Mouse (Mus musculus): ENCODE data around the gene Ap3d1. TPM values are rescaled to one million over a fixed set of nuclear protein-coding genes. Genes with fewer than 3 reads are reported as not detected.
A peak's percentile ranks its signal among the peaks of the same experiment; 100 is the strongest.

The Ap3d1 gene
- polyA plus RNA-seq, 1 experiment from 2014 or later = 71.4 TPM

DNA sequence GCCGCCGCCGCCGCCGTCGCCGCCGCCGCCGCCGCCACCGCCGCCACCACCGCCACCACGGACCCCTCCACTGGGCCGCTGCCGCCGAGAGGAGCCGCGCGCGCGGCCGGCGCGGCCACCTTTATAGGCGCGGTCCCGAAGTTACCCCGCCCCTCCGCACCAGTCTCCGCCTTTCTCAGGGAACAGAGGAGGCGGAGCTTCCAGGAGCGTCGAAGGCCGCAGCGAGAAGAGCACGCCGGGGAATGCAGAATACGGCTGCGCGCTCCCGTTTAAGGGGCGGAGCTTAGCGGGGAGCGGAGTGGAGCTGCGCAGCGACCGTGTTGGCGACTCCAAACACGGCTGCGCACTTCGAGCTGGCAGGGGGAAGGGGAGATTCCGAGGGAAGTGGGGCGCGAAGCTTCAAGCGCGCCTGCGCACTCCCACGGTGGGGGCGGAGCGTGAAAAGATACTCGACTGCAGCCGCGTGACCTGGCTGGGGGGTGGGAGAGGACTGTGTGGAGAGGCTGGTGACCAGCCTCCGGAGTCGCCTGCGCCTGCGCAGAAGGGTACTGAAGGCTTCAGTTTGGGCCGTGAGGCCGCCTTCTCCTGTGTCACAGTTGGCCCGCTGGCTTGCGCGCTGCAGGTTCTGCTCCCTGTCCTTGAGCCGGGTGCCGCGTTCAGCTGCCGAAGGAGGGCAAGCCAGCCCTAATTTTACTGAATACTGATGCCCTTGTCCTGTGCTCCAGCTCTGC, 65.7 kb downstream of the Ap3d1 start:
- ATAC-seq = peak; percentile 93
- Histone ChIP-seq H3K9me3 (no peaks in the 10 kb centered on the region), H3K27me3 (replicated peaks) (no peaks in the 10 kb centered on the region), H3K36me3 (peaks cover 9% of the 10 kb centered on the region), H3K4me2 (replicated peaks) (peak overlapping the region; percentile 85), H3K4me3 (replicated peaks) (peak overlapping the region; percentile 92), H3K4me1 (replicated peaks) (peaks cover 55% of the 10 kb centered on the region), H3K9ac (peak overlapping the region; percentile 96), H3K27ac (peak overlapping the region; percentile 97)
- under 1% methylated on average over 77 of the region's 78 CpGs for WGBS

DNA sequence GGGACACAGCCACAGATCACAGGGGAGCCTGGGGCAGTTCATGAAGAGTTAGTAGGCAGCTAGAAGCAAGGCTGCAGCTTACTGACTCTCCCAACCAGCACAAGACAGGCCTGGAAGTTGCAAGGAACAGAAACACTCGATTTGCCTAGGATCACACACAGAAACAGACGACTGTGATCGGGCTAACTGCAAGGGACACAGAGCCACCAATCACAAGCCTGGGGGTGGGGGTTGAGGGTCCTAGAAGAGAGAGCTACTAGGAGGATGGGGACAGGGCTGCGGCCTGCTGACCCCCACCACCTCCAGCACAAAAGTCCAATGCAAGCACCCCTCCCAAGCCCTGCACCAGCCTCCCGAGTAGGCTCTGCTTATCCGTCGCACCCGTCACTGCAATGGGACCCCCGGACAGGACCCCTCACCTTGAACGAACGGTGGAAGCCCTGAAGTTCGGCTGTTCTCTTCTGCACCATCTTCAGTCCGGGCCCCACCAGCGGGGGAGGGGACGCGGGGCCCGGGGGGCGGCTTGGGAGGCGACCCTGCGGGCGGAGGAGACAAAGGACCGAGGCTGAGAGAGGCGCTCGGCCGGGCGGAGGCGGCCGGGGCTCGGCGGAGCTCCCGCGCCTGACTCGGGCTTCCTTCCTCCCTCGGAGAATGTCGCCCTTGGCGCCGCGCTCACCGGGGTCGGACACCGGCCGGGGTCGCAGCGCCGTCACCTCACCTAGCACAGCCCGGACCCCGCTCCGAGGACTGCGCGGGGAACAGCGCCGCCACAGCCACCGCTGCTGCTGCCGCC, 66.5 kb downstream of the Ap3d1 start:
- Histone ChIP-seq H3K9me3 (no peaks in the 10 kb centered on the region), H3K9ac (peak overlapping the region; percentile 96), H3K4me1 (replicated peaks) (peaks cover 55% of the 10 kb centered on the region), H3K4me2 (replicated peaks) (peak overlapping the region; percentile 85), H3K36me3 (peaks cover 15% of the 10 kb centered on the region), H3K4me3 (replicated peaks) (peak overlapping the region; percentile 92), H3K27ac (peak overlapping the region; percentile 80), H3K27me3 (replicated peaks) (no peaks in the 10 kb centered on the region)
- under 1% methylated on average over 50 of the region's 54 CpGs for WGBS
- ATAC-seq = peak; percentile 7

DNA sequence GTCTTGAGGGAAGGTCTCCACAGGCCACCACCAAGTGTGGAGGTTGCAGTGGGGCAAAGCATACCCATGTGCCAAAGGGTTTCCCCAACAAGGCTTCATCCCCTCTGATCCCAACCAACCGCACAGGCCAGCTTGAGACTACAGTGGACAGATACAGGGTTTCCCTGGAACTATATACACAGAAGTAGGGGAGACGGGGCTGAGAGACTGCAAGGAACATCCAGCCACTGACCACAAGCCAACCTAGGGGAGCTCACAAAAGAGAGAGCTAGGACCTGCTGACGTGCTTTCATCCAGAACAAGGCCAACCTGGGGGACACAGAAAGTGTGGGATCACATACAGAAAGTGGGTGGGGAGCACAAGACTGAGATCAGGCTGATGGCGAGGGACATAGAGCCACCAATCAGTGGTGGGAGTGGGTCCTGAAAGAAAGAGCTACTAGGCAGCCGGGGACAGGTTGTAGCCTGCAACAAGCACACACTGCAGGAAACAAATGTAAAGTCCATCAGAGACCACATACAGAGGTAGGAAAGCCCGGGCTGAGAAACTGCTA, 67.1 kb downstream of the Ap3d1 start:
- Histone ChIP-seq H3K4me2 (replicated peaks) (peak overlapping the region; percentile 85), H3K4me1 (replicated peaks) (peaks cover 55% of the 10 kb centered on the region), H3K9me3 (no peaks in the 10 kb centered on the region), H3K9ac (peak overlapping the region; percentile 96), H3K4me3 (replicated peaks) (peak overlapping the region; percentile 92), H3K27ac (peak overlapping the region; percentile 80), H3K36me3 (peaks cover 21% of the 10 kb centered on the region), H3K27me3 (replicated peaks) (no peaks in the 10 kb centered on the region)
- WGBS = 12% methylated on average over 6 of the region's 6 CpGs
- ATAC-seq = no peak

DNA sequence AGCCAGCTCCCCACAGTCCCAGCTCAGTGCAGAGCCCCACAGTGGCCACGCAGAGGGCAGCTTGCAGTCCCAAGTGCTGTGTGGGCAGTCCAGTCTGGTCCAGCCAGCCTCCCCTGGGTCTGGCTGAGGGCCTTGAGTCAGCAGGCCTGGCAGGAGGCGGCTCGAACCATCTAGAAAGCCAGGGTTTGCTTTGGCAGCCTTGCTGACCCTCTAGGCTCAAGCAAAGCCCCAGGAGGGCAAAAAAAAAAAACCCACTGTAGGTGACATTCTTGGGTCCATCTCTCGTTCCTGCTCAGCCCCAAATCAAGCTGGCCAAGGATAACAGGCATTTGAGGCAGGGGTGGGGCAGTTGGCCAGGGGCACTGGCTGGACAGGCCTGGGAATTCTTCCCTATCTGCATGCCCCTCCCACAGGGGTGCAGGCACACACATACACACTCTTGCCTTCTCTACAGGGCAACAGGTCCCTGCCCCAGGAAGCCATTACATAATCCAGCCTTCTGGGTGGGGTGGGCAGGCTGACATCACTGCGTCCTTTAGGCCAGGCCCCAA, 67.8 kb downstream of the Ap3d1 start:
- Histone ChIP-seq H3K9ac (peak overlapping the region; percentile 96), H3K36me3 (peaks cover 28% of the 10 kb centered on the region), H3K4me2 (replicated peaks) (peak overlapping the region; percentile 85), H3K27ac (peak overlapping the region; percentile 34; the same call in 1 of the 2 replicates), H3K4me1 (replicated peaks) (peaks cover 53% of the 10 kb centered on the region), H3K4me3 (replicated peaks) (peak overlapping the region; percentile 92), H3K27me3 (replicated peaks) (no peaks in the 10 kb centered on the region), H3K9me3 (no peaks in the 10 kb centered on the region)
- no peak for ATAC-seq
- WGBS = 52% methylated on average over 5 of the region's 5 CpGs

DNA sequence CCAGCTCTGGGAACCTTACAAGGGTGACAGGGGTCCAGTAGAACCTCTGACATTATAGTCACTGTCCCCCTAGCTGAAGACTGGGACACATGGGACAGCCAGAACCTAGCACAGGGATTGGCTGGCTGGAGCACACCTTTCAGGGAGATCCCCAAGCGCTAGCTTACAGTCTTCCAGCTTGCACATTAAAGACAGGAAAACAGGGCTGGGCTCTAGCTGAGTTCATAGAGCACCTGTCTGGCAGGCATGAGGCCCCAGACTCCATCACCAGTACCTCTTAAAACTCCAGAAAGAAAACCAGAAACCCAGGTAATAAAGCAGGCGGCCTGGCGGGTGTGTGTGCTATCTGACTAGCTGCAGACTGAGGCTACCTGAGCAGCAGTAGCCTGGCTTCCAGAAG, 68.4 kb downstream of the Ap3d1 start:
- no peaks in the 10 kb centered on the region for H3K27me3 ChIP-seq (replicated peaks)
- H3K4me3 ChIP-seq (replicated peaks) = peak overlapping the region; percentile 92
- peaks cover 47% of the 10 kb centered on the region for H3K4me1 ChIP-seq (replicated peaks)
- H3K4me2 ChIP-seq (replicated peaks) = peak overlapping the region; percentile 85
- WGBS = 65% methylated on average over 3 of the region's 3 CpGs
- H3K36me3 ChIP-seq = peaks cover 33% of the 10 kb centered on the region
- ATAC-seq = no peak
- H3K27ac ChIP-seq = peak overlapping the region; percentile 34; the same call in 1 of the 2 replicates
- H3K9me3 ChIP-seq = no peaks in the 10 kb centered on the region
- peak overlapping the region; percentile 96 for H3K9ac ChIP-seq

DNA sequence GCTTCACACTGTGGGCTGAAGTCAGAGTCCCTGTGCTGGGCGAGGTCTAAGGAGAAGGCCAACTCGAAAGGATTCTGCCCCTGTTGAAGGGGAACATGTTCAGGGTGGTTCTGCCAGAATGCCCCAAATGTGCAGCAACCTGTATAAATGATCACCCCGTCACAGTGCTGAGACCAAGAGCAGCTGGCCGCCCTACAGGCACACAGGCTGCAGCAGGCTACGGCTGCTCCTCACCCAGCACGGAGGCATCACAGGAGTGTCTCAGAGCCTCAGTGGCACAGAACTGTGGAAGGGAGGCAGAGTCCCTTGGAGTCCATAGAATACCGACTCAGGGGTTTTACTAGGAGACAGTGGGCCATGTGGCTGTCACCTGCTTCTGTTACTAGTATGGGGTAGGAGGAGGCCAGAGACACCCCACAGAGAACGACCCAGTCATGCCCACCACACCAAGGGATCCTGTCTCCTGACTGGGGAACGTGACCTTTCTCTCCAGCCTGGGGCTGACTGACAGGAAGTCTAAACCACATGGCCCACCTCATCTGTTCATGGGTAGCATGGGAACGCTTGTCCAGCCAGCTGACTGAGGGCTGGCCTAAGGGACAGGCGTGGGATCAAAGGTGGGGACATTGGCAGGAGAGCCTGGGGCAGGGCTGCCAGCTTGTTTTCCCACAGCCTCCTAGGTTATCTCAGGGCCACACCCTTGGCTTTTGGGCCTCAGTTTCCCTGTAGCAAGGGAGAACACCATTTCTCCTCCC, 70.0 kb downstream of the Ap3d1 start:
- Histone ChIP-seq H3K27ac (no peak overlapping the region), H3K36me3 (peaks cover 48% of the 10 kb centered on the region), H3K27me3 (replicated peaks) (no peaks in the 10 kb centered on the region), H3K9me3 (no peaks in the 10 kb centered on the region), H3K4me1 (replicated peaks) (peaks cover 33% of the 10 kb centered on the region), H3K4me3 (replicated peaks) (no peak overlapping the region), H3K9ac (0 out of 2 replicates have a peak overlapping the region, but pooled peaks have one; percentile 15), H3K4me2 (replicated peaks) (no peak overlapping the region)
- ATAC-seq = no peak
- 81% methylated on average over 11 of the region's 11 CpGs for WGBS

DNA sequence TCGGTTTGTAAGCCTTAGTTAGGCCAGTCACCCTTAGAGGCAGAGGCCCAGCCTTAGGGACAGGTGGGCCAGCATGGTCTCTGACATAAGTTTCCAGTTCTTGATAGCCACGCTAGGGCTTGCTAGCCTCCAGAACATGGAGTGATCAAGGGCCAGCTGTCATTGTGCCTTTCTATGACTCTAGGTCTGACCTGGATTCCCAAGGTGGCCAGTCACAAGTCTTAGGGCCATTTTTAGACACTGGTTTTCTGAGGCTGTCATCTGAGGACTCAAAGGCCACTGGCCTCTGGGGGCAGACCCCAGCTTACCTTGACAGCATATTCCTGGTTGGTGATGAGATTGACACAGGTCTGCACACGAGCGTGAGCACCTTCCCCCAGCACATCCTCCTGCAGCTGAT, 70.8 kb downstream of the Ap3d1 start:
- Histone ChIP-seq H3K27ac (no peak overlapping the region), H3K9me3 (no peaks in the 10 kb centered on the region), H3K36me3 (peaks cover 54% of the 10 kb centered on the region), H3K9ac (no peak overlapping the region), H3K4me2 (replicated peaks) (no peak overlapping the region), H3K4me3 (replicated peaks) (no peak overlapping the region), H3K27me3 (replicated peaks) (no peaks in the 10 kb centered on the region), H3K4me1 (replicated peaks) (peaks cover 29% of the 10 kb centered on the region)
- 86% methylated on average over 4 of the region's 4 CpGs for WGBS
- no peak for ATAC-seq

DNA sequence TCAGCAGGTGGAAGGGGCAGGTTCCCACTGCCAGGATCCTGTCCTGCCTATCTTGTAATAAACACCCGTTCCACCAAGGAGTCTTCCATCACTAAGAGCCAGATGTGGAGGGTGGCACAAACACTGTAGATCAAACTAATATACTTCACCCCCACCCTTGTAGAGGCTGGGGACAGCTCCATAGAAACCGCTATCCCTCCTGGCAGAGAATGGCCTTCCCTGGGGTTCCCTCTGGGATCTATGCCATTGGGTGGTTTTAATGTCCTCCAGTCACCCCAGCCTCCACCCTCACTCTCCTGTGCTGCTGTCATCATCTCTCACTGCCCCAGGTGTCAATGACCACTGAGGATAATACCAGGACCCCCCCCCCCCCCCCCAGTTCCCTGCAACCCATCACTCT, 71.5 kb downstream of the Ap3d1 start:
- Histone ChIP-seq H3K9me3 (no peaks in the 10 kb centered on the region), H3K4me3 (replicated peaks) (no peak overlapping the region), H3K36me3 (peaks cover 54% of the 10 kb centered on the region), H3K4me1 (replicated peaks) (peaks cover 36% of the 10 kb centered on the region), H3K27ac (no peak overlapping the region), H3K27me3 (replicated peaks) (no peaks in the 10 kb centered on the region), H3K9ac (no peak overlapping the region), H3K4me2 (replicated peaks) (no peak overlapping the region)
- no peak for ATAC-seq
- 80% methylated on average over 2 of the region's 2 CpGs for WGBS

DNA sequence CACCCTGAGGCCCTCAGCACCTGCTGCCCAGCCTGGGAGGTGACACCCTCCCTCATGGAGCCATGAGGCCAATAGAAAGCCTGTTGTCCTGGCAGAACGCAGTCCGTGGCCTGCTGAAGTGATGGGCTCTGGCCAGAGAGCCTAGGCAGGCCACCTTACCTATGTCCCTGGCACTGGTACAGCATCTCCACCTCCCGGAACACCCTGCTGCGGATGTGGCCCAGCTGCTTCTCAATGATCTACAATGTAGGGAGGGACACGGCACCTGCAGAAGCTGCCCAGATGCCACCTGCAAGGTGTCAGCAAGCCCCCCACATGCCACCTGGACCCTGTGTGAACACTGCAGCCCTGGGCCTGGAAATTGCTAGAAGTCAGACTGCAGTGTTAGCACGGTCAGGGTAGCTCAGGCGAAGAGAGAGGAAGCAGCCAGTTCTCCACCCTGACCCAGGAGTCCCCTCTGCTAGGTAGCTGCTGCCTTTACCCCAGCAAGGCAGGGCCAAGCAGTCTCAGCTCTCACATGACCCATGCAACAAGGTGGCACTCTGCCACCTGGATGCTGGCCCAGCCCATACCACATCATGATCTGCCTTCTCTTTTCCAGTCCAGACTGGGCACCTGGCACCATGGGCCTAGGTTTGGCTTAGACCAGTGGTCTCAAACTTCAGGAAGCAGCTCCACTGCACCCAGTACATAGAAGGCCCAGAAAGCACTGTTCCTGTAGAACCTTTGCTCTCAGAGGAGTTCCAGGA, 72.2 kb downstream of the Ap3d1 start:
- H3K27ac ChIP-seq = no peak overlapping the region
- ATAC-seq = no peak
- H3K4me3 ChIP-seq (replicated peaks) = no peak overlapping the region
- no peaks in the 10 kb centered on the region for H3K27me3 ChIP-seq (replicated peaks)
- peaks cover 41% of the 10 kb centered on the region for H3K4me1 ChIP-seq (replicated peaks)
- 97% methylated on average over 7 of the region's 7 CpGs for WGBS
- no peak overlapping the region for H3K4me2 ChIP-seq (replicated peaks)
- H3K36me3 ChIP-seq = peaks cover 54% of the 10 kb centered on the region
- H3K9me3 ChIP-seq = no peaks in the 10 kb centered on the region
- no peak overlapping the region for H3K9ac ChIP-seq

DNA sequence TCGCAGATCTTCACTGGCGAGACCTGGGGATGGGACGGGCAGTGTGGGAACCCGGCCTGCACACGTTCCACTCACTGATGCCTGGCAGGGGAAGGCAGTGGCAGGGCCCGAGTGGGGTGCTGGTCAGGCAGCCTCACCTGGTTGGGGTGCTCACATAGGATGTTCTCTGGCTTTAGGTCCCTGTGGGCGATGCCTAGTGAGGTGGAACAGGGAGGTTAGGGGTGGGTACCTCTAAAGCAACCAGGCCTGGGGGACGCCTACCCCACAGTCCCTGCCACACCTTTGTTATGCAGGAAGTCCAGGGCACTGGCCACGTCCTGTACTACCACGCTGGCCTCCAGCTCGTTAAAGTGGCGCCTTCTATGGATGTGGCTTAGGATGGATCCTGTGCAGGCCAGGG, 73.0 kb downstream of the Ap3d1 start:
- Histone ChIP-seq H3K4me1 (replicated peaks) (peaks cover 40% of the 10 kb centered on the region), H3K9me3 (no peaks in the 10 kb centered on the region), H3K27ac (no peak overlapping the region), H3K4me2 (replicated peaks) (no peak overlapping the region), H3K9ac (no peak overlapping the region), H3K27me3 (replicated peaks) (no peaks in the 10 kb centered on the region), H3K4me3 (replicated peaks) (no peak overlapping the region), H3K36me3 (peaks cover 54% of the 10 kb centered on the region)
- ATAC-seq = no peak
- 89% methylated on average over 12 of the region's 12 CpGs for WGBS

DNA sequence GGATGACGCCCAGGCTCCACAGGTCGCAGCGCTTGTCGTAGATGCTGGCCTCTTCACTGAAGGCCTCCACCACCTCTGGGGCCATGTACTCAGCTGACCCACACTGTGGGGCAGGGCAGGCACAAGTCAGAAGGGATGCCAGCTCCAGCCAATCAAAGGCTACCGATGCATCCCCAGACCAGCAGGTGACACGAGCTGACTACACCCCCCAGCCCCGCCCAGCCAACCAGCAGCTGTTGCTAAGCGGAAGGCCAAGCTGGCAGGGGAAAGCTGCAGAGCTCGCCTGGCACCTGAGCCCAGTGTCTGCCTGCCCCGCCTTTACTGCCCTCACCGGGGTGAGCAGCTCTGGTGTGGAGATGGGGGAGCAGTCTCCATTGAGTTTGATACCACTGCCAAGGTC, 73.5 kb downstream of the Ap3d1 start:
- no peak for ATAC-seq
- no peaks in the 10 kb centered on the region for H3K27me3 ChIP-seq (replicated peaks)
- H3K27ac ChIP-seq = no peak overlapping the region
- peaks cover 54% of the 10 kb centered on the region for H3K36me3 ChIP-seq
- H3K9ac ChIP-seq = no peak overlapping the region
- H3K9me3 ChIP-seq = no peaks in the 10 kb centered on the region
- no peak overlapping the region for H3K4me2 ChIP-seq (replicated peaks)
- H3K4me1 ChIP-seq (replicated peaks) = peaks cover 40% of the 10 kb centered on the region
- H3K4me3 ChIP-seq (replicated peaks) = no peak overlapping the region
- 79% methylated on average over 11 of the region's 11 CpGs for WGBS
